Mouse (Mus musculus): ENCODE results near the gene Tspan3. TPM values are rescaled to one million over a fixed set of nuclear protein-coding genes. Genes with fewer than 3 reads are reported as not detected.
A peak's percentile ranks its signal among the peaks of the same experiment; 100 is the strongest.

The Tspan3 gene
- total RNA-seq (2021): 100 to 1,000 TPM; 337 to 351 TPM
- long read RNA-seq, experiment 1, transcript Tspan3-201 (7 exons, 1,716 nt): major isoform, 590 of 616 reads
- long read RNA-seq, experiment 1, partial matches to known transcripts: 18 of 616 reads
- long read RNA-seq, experiment 1, other reads (novel, unspliced or antisense): 7 of 616 reads
- long read RNA-seq, experiment 2, transcript Tspan3-201 (7 exons, 1,716 nt): major isoform, 378 of 407 reads
- long read RNA-seq, experiment 2, partial matches to known transcripts: 23 of 407 reads
- long read RNA-seq, experiment 2, other reads (novel, unspliced or antisense): 6 of 407 reads

DNA sequence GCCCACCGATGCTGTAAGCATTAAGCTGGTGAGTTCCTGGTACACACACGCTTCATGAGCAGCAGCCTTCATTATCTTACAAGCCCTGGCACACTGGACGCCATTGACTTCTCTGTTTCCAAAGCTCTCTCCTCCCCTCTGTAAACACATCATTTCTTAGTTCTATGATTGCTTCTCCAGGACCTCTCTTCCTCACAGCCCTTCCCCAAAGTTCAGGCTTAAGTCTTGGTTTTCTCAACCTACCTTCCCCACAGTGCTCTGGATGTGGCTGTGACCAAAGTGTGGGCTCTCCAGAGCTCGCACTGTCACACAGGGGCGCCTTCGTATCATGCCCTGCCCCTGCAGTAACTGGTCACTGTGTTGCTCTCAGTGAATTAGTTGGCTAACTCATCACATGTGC is at the start of gene Tspan3:
Gene Tspan3 (minus strand): TSS at position 101 of the 400 bp plus-strand sequence.
- H3K4me3 ChIP-seq: no peak within 1 kb of the TSS
- TF ChIP-seq CTCF (IDR thresholded peaks at IDR 0.05): no peak
- intact Hi-C loops (cut with DNase I): no loop called here
- no peak for DNase-seq (ENCODE audit: extremely low spot score in 1 of 2, low spot score in 2 of 2)
- H3K27ac ChIP-seq: no peak within 1 kb of the TSS

DNA sequence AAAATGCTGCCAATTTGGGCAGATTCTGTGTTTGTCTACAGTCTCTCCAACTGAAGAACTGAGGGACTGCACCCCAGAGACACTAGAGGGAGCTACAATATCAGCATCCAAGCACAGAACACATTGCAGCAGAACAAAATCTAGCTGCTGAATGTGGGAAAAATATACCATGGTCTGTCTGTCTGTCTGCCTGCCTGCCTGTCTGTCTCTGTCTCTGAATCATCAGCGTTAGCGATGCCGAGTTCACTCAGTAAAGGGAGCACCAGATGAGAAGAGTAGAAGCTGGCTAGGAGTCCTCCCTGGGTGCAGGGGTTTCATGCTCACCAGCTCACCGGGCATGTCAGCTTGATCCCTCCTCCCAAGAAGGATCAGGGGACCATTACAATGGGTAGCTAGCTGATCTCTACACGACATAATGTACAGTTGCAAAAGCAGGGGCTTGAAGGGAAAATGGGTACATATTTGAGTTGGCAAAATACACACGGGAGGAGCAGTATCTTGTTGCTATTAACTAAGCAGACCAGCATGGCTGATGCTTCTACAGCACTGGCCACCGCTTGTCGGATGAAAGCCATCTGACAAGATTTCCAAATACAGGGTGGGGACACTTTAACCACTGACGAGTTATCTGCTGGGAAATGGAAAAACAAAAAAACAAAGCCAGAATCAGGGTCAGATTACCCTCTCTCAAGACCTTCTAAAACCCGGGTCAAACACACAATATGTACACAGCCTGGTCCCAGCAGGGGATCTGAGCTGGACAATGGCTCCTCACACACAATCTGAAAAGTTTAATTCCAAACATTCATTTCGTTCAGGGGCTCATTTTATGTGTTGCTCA is 48.4 kb upstream of the Tspan3 start:
- TF ChIP-seq CTCF (IDR thresholded peaks at IDR 0.05): peak; percentile 93
- no peak overlapping the region; the same call in 1 of the 2 replicates for H3K27ac ChIP-seq
- intact Hi-C loops (cut with DNase I): loop anchor here (1.0 to 5.0 kb wide), 3 partner anchors 49 to 339 kb away; no protein-coding TSS in a partner anchor
- no peak overlapping the region for H3K4me3 ChIP-seq
- peak; percentile 49 to 56 for DNase-seq (ENCODE audit: extremely low spot score in 1 of 2, low spot score in 2 of 2)

DNA sequence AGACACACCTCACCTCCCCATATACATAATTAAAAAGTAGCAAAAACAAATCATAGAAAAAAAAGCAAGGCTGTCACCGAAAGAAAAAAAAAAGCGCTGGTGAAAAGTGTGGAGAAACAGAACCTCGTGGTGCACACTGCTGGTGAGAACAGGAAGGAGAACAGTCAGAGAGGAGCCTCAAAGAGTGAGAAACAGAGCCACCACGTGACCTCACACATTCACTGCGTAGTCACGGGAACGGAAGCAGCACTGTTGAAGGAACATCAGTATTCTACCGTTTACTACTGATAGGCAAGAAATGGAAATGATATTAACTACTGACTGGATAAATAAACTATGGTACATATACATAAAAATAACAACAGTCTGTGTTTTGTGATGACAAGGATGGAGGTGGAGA is 43.5 kb upstream of the Tspan3 start:
- TF ChIP-seq CTCF (IDR thresholded peaks at IDR 0.05): no peak
- no peak overlapping the region for H3K4me3 ChIP-seq
- intact Hi-C loops (cut with DNase I): no loop called here
- no peak for DNase-seq (ENCODE audit: extremely low spot score in 1 of 2, low spot score in 2 of 2)
- no peak overlapping the region for H3K27ac ChIP-seq

DNA sequence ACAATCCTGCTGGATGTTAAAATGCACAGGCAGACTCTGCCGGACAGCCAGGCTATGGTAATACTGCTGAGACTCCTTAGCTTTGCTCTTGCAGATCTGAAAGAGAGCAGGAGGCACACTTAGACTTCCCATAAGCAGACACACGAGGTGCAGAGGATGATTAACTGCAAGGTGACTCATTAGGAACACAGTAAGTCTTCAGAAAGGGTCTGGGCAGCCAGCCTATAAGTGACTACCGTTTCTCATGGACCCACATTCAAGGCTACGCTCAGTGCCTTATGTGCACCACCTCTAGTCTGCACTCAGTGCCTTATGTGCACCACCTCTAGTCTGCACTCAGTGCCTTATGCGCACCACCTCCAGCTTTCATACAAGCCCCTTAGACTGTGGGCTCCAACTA is 42.2 kb upstream of the Tspan3 start:
- Histone ChIP-seq H3K4me3 (no peak overlapping the region), H3K27ac (no peak overlapping the region)
- TF ChIP-seq CTCF (IDR thresholded peaks at IDR 0.05): no peak
- intact Hi-C loops (cut with DNase I): no loop called here
- no peak for DNase-seq (ENCODE audit: extremely low spot score in 1 of 2, low spot score in 2 of 2)

- TF ChIP-seq CTCF (IDR thresholded peaks at IDR 0.05): no peak
- Histone ChIP-seq H3K4me3 (no peak overlapping the region), H3K27ac (no peak overlapping the region)
- intact Hi-C loops (cut with DNase I): no loop called here
- DNase-seq (ENCODE audit: extremely low spot score in 1 of 2, low spot score in 2 of 2): no peak
Measured at GRCm38 (mm10) chr9:56207083-56207482, 41.8 kb upstream of the Tspan3 start.

- Histone ChIP-seq H3K27ac (no peak overlapping the region), H3K4me3 (no peak overlapping the region)
- TF ChIP-seq CTCF (IDR thresholded peaks at IDR 0.05): no peak
- no peak for DNase-seq (ENCODE audit: extremely low spot score in 1 of 2, low spot score in 2 of 2)
- intact Hi-C loops (cut with DNase I): no loop called here
Measured at GRCm38 (mm10) chr9:56205336-56205735, 40.1 kb upstream of the Tspan3 start.

DNA sequence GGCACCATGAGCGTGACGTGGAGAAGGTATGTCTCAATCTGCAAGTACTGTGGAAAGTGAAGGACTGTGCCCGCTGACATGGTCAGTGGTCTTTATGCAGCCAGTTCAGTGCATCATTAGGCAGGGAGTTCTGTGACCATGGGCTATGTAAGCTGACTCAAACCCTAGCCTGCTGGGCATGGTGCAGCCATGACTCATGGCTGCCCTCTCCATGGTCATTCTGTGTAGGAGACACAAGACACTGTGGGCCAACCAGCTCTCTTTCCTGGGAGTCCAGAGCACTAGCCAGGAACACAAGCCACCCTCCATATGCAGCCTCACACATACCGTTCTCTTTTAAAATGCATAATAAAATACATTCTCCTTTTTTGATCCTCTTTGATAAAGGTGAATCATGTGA is 39.0 kb upstream of the Tspan3 start:
- DNase-seq (ENCODE audit: extremely low spot score in 1 of 2, low spot score in 2 of 2): no peak
- TF ChIP-seq CTCF (IDR thresholded peaks at IDR 0.05): no peak
- intact Hi-C loops (cut with DNase I): loop anchor here (5.0 kb wide), 1 partner anchor 408 kb away; no protein-coding TSS in a partner anchor
- no peak overlapping the region for H3K4me3 ChIP-seq
- H3K27ac ChIP-seq: no peak overlapping the region

DNA sequence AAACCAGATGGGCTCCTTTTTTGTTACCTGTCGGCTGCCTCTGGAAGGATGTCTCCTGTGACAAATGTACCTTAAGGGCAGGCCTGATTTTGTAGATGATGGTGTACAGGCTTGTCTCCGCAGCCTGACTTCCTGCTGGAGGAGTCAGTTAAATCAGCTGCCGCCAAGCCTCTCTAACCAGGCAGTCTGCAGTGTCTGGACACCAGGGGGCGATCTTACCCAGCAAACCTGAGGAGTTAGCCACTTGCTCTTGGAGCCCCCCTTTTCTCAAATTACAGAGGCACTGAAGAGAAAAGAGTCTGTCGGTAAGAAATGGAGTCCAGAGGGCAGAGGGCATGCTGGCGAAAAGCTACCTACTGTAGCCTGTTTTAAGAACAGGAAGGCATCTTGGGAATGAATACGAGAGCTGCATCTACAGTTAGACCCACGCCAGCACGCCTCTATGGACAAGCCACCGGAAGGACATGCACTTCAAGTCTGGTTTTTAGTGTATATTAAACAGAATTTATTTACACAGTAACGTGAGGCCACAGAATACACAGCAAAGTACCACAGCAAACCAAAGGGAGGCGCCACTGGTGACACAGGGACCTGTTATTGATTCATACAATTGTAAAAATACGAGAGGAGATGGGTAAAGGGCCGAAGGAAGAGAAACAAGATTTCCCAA is 35.5 kb upstream of the Tspan3 start:
- intact Hi-C loops (cut with DNase I): loop anchor here (5.0 kb wide), 1 partner anchor 412 kb away; no protein-coding TSS in a partner anchor
- Histone ChIP-seq H3K27ac (no peak overlapping the region), H3K4me3 (no peak overlapping the region)
- DNase-seq (ENCODE audit: extremely low spot score in 1 of 2, low spot score in 2 of 2): peak; percentile 76 to 85
- peak; percentile 91 for TF ChIP-seq CTCF (IDR thresholded peaks at IDR 0.05)

GRCm38 (mm10) chr9:56200200-56200599 is 34.9 kb upstream of the Tspan3 start:
- Histone ChIP-seq H3K27ac (no peak overlapping the region), H3K4me3 (no peak overlapping the region)
- TF ChIP-seq CTCF (IDR thresholded peaks at IDR 0.05): no peak
- no peak for DNase-seq (ENCODE audit: extremely low spot score in 1 of 2, low spot score in 2 of 2)
- intact Hi-C loops (cut with DNase I): loop anchor here (5.0 kb wide), 1 partner anchor 412 kb away; no protein-coding TSS in a partner anchor

DNA sequence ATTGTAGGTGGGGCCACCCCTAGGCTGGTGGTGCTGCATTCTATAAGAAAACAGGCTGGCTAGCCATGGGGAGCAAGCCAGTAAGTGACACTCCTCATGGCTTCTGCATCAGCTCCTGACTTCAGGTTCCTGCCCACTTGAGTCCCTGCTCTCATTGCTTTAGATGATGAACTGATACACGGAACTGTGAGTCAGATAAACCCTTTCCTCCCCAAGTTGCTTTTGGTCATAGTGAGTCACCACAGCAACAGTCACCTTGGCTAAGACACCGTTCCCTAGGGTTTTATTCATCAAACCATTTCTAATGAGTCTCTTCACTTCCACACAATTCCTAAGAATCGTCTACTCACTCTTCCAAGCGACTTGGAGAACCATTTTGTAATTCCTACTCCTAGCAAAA is 31.6 kb upstream of the Tspan3 start:
- Histone ChIP-seq H3K27ac (no peak overlapping the region), H3K4me3 (no peak overlapping the region)
- no peak for TF ChIP-seq CTCF (IDR thresholded peaks at IDR 0.05)
- intact Hi-C loops (cut with DNase I): loop anchor here (10.0 kb wide), 1 partner anchor 608 kb away; no protein-coding TSS in a partner anchor
- DNase-seq (ENCODE audit: extremely low spot score in 1 of 2, low spot score in 2 of 2): no peak

- Histone ChIP-seq H3K4me3 (no peak overlapping the region), H3K27ac (no peak overlapping the region)
- intact Hi-C loops (cut with DNase I): loop anchor here (10.0 kb wide), 1 partner anchor 610 kb away; no protein-coding TSS in a partner anchor
- TF ChIP-seq CTCF (IDR thresholded peaks at IDR 0.05): no peak
- DNase-seq (ENCODE audit: extremely low spot score in 1 of 2, low spot score in 2 of 2): no peak
Measured at GRCm38 (mm10) chr9:56195193-56195592, 29.9 kb upstream of the Tspan3 start.

Measured in left cerebral cortex, adult 2 months (tissue).